Mouse (Mus musculus) ES-E14 (cell line): ENCODE measurements around the gene Celf5.

Experiments
- CHD2 ChIP-seq: IDR thresholded peaks from 2 replicates; pipeline ENCODE4 v1.6.1; 2014; ENCODE audit warnings: mild to moderate bottlenecking, low read depth, low read length, inconsistent platforms
- MAFK ChIP-seq: IDR thresholded peaks from 2 replicates; pipeline ENCODE4 v1.6.1; 2014; ENCODE audit warnings: mild to moderate bottlenecking, low read depth, low read length, inconsistent platforms; ENCODE audit not compliant: insufficient read depth
- ZC3H11A ChIP-seq: IDR thresholded peaks from 2 replicates; pipeline ENCODE4 v1.6.1; 2012; ENCODE audit warnings: low read depth, mild to moderate bottlenecking, inconsistent platforms, low read length, borderline replicate concordance
- ZNF384 ChIP-seq: IDR thresholded peaks from 2 replicates; pipeline ENCODE4 v1.6.1; 2012; ENCODE audit warnings: low read depth, low read length, inconsistent platforms

DNA sequence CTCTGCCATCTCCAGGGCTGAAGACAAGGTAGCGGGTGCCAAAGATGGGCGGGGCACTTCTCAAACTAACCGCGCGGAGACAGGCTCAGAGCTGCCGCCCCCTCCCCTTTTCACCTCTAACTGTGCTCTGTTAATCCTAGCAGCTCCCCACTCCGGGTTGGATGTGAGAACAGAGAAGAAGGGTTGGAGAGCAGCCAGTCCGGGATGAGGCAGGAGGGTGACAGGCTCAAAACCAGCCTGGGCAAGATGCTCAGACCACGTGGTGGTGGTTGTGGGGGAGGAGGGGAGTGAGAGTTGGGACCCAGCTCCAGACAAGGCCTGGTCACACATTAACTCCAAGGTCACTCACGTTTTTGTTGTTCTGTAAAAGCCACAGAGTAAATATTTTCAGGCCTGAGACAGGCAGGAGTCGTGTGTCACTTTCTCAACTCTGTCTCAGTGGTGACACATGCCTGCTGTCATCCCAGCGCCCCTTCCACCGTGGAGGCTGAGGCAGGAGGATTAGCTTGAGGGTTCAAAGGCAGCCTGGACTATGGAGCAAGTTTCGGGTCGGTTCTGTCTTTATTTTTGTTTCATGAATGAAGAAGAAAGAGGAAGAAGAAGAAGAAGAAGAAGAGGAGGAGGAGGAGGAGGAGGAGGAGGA, 50.9 kb downstream of the Celf5 start:
- TF ChIP-seq CHD2, result no peak
- no peak for TF ChIP-seq MAFK
- TF ChIP-seq ZNF384, result no peak
- no peak for TF ChIP-seq ZC3H11A
